Mouse (Mus musculus) forebrain, embryonic 11.5 days (tissue): ENCODE data around the gene Slc26a10. TPM values are rescaled to one million over a fixed set of nuclear protein-coding genes. Genes with fewer than 3 reads are reported as not detected.

ENCODE experiments used
- ATAC-seq: fragments of 200-750 bp; cut with Nextera tagmentation; replicated peaks from 2 replicates; pipeline ENCODE4 v1.8.0; 2017; ENCODE audit warnings: moderate TSS enrichment; ENCODE audit not compliant: low FRiP score
- DNase-seq: peaks from one replicate; pipeline ENCODE4 v3.0.0-alpha.2; 2017; ENCODE audit warnings: low spot score
- H3K27ac ChIP-seq: fragments of 300-500 bp; sonication (generic); 2 replicates; pipeline ENCODE4 v1.5.1; 2014; ENCODE audit warnings: low read depth, low read length
- H3K27me3 ChIP-seq: fragments of 300-500 bp; sonication (generic); 2 replicates; pipeline ENCODE4 v1.6.1; 2014; ENCODE audit warnings: mild to moderate bottlenecking, low read length, mixed read lengths; ENCODE audit not compliant: control insufficient read depth, insufficient read depth
- H3K36me3 ChIP-seq: fragments of 300-500 bp; sonication (generic); 2 replicates; pipeline ENCODE4 v1.6.1; 2014; ENCODE audit warnings: mild to moderate bottlenecking, low read length, moderate library complexity, mixed read lengths; ENCODE audit not compliant: control insufficient read depth, insufficient read depth
- H3K4me1 ChIP-seq: fragments of 300-500 bp; sonication (generic); replicated peaks from 2 replicates; pipeline ENCODE4 v1.6.1; 2014; ENCODE audit warnings: low read length, mixed read lengths; ENCODE audit not compliant: control insufficient read depth, insufficient read depth
- H3K4me2 ChIP-seq: fragments of 300-500 bp; sonication (generic); 2 replicates; pipeline ENCODE4 v1.6.1; 2014; ENCODE audit warnings: low read depth, mild to moderate bottlenecking, low read length, moderate library complexity, mixed read lengths; ENCODE audit not compliant: severe bottlenecking
- H3K4me3 ChIP-seq: fragments of 300-500 bp; sonication (generic); 2 replicates; pipeline ENCODE4 v1.5.1; 2014; ENCODE audit warnings: low read depth, low read length
- H3K9ac ChIP-seq: fragments of 300-500 bp; sonication (generic); 2 replicates; pipeline ENCODE4 v1.6.1; 2014; ENCODE audit warnings: low read length
- H3K9me3 ChIP-seq: fragments of 300-500 bp; sonication (generic); 2 replicates; pipeline ENCODE4 v1.6.1; 2016; ENCODE audit warnings: low read length, mixed read lengths; ENCODE audit not compliant: control insufficient read depth
- WGBS: fragments of 180-500 bp; shearing (Covaris S2); extraction: QIAGEN DNeasy Blood & Tissue Kit; methylation state at CpG from one replicate; pipeline ENCODE4 v1.1.7; 2014; 5-methylcytosine and 5-hydroxymethylcytosine counted together
- polyA plus RNA-seq: library from polyadenylated mRNA; unstranded; fragments of >200 nt; fragmentation: Nextera tagmentation; extraction: Ambion mirVana; gene quantifications from 2 replicates; pipeline ENCODE4 v1.2.1, GENCODE M21; 2014

Gene Slc26a10
- polyA plus RNA-seq, 1 experiment from 2014 or later: 1.1 TPM

DNA sequence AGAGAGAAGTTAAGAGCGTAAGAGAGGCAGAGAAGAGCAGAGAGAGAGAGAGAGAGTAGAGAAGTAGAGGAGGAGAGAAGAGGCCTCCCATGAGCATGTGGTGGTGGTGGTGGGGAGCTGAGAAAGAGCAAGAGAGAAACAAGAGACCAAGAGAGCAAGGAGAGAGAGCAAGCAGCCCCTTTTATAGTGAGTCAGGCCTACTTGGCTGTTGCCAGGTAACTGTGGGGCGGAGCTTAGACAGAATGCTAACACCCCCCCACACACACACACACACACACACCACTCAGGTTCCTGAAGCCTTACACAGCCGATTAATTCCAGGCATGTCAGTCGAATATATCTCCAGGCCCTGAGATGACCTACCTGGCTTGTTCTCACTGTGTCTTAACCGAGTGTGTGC lies 35.1 kb downstream of the Slc26a10 start:
- Histone ChIP-seq H3K9me3 (no peaks in the 10 kb centered on the region), H3K27ac (no peak overlapping the region), H3K4me3 (no peak overlapping the region), H3K4me1 (no peaks in the 10 kb centered on the region), H3K9ac (no peak overlapping the region), H3K36me3 (no peaks in the 10 kb centered on the region), H3K27me3 (no peaks in the 10 kb centered on the region), H3K4me2 (no peak overlapping the region)
- DNase-seq (no peak), ATAC-seq (no peak)
- 81% methylated on average over 5 of the region's 5 CpGs for WGBS

DNA sequence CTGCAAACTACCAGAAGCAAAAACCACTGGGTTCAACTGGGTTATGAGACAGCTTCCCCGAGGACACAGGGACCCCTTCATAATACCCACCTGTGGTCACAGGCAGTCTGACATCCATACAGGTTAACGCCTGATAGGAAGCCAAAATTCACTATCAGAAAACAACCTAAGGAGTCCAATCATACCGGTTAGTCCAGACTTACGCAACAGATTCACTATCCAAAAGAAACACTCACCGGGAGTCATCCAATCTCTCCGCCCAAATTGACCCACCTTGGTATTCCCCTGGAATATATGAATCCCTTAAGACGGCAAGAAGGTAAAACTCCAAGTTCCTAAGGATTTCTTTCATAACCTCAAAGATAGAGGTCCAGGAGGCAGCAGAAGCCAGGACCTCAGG lies 35.9 kb downstream of the Slc26a10 start:
- ATAC-seq: no peak
- no peaks in the 10 kb centered on the region for H3K9me3 ChIP-seq
- no peak overlapping the region for H3K4me2 ChIP-seq
- no peak overlapping the region for H3K27ac ChIP-seq
- no peaks in the 10 kb centered on the region for H3K27me3 ChIP-seq
- H3K9ac ChIP-seq: no peak overlapping the region
- DNase-seq: no peak
- H3K4me1 ChIP-seq: no peaks in the 10 kb centered on the region
- H3K4me3 ChIP-seq: no peak overlapping the region
- H3K36me3 ChIP-seq: no peaks in the 10 kb centered on the region
- 93% methylated on average over 7 of the region's 7 CpGs for WGBS

DNA sequence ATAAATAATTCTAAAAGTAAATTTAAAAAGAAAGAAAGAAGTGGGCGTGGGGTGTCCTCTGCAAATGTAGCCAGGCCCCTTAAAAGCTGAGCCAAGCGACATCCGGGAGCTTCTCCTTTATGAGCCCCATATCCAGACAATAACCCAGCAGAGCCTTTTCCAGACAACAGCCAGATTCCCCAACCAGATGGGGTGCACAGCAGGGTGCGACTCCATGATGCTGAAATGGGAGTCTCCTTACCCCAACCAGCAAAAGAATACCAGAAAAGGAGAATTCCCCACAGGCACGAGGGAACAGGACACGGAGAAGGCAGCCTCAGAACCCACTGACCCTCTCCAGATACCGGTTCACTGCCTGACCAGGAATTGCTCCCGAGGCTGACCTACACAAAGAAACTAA lies 37.2 kb downstream of the Slc26a10 start:
- Histone ChIP-seq H3K27me3 (no peaks in the 10 kb centered on the region), H3K9me3 (no peaks in the 10 kb centered on the region), H3K36me3 (no peaks in the 10 kb centered on the region), H3K4me2 (no peak overlapping the region), H3K4me3 (no peak overlapping the region), H3K4me1 (no peaks in the 10 kb centered on the region), H3K27ac (no peak overlapping the region), H3K9ac (no peak overlapping the region)
- 91% methylated on average over 8 of the region's 8 CpGs for WGBS
- ATAC-seq (no peak), DNase-seq (no peak)

DNA sequence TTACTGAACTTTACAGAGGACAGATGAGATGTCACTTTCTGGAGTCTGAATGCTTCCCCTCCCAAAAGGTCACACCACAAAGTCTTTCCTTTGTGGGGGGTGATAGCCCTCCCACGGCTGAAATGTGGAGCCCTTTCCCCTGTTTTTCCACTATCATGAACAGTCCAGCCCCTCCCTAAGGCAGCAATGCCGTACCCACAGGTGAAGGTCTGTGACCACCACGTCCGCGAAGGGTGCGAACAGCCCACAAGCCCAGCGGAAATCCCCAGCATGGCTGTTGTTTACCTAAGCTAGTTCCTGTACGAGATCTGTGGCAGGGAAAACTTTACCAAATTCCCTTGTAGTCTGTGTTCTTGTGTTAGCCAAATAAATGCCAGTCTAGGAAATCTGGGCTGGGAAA lies 38.9 kb downstream of the Slc26a10 start:
- no peak for ATAC-seq
- Histone ChIP-seq H3K27ac (no peak overlapping the region), H3K4me3 (no peak overlapping the region), H3K9ac (no peak overlapping the region), H3K9me3 (no peaks in the 10 kb centered on the region), H3K36me3 (no peaks in the 10 kb centered on the region), H3K4me2 (no peak overlapping the region), H3K27me3 (no peaks in the 10 kb centered on the region), H3K4me1 (no peaks in the 10 kb centered on the region)
- 89% methylated on average over 8 of the region's 8 CpGs for WGBS
- no peak for DNase-seq

DNA sequence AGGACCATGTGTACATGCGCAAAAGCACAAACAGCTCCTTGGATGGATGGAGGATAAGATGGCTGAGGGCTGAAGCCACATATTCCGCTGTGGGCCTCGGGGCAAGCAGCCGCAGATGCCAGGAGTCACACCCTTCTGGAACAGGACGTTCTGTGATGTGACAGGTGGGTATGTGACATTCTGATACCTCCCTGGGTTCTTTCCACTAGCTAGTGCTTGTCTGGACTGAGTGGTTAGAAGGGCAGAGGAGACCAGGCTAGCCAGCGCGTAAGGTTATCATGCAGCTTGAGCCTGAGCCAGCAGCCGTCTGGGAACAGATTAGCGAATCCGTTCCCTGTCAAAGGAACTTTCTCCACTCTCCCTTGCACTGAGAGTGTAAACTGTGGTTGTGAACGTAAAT lies 39.5 kb downstream of the Slc26a10 start:
- no peak for DNase-seq
- Histone ChIP-seq H3K36me3 (no peaks in the 10 kb centered on the region), H3K27me3 (no peaks in the 10 kb centered on the region), H3K4me2 (no peak overlapping the region), H3K27ac (no peak overlapping the region), H3K4me1 (no peaks in the 10 kb centered on the region), H3K9ac (no peak overlapping the region), H3K9me3 (no peaks in the 10 kb centered on the region), H3K4me3 (no peak overlapping the region)
- 90% methylated on average over 11 of the region's 11 CpGs for WGBS
- ATAC-seq: no peak

DNA sequence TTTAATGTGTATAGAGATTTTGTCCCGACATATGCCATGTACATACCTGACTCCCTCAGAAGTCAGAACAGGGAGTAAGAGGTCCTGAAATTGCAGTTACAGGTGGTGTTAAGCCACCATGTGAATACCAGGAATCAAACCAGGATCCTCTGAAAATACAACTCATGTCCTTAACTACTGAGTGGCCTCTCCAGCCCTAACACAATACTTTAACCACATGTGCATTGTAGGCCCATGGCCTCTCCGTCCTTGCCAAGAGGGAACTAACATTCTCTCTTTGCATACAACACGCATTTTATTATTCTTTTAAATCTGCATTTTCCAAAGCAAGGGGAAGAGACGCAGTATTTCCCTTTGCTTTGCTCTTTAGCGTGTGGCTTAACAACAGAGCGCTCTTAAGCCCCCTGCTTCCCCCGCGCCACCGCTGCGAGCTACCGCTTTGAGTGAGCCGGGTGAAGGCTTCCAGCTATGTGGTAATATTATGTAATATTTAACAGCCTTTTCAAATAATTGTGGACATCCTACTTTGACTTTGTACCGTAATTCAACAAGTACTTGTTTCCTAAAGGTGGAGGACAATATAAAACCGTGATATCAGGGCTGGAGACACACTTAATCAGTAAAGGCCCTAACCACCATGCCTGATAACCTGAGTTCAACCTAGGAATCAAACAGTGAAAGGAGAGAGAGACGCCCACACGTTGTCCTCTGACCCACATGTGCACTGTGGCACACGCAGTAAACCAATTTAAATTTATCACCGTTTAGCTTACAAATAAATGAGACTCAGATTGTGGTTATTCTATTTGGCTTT lies 41.9 kb downstream of the Slc26a10 start:
- Histone ChIP-seq H3K4me1 (no peaks in the 10 kb centered on the region), H3K36me3 (no peaks in the 10 kb centered on the region), H3K4me3 (no peak overlapping the region), H3K27ac (no peak overlapping the region), H3K4me2 (no peak overlapping the region), H3K9me3 (no peaks in the 10 kb centered on the region), H3K9ac (no peak overlapping the region), H3K27me3 (no peaks in the 10 kb centered on the region)
- no peak for ATAC-seq
- 94% methylated on average over 18 of the region's 18 CpGs for WGBS
- no peak for DNase-seq

DNA sequence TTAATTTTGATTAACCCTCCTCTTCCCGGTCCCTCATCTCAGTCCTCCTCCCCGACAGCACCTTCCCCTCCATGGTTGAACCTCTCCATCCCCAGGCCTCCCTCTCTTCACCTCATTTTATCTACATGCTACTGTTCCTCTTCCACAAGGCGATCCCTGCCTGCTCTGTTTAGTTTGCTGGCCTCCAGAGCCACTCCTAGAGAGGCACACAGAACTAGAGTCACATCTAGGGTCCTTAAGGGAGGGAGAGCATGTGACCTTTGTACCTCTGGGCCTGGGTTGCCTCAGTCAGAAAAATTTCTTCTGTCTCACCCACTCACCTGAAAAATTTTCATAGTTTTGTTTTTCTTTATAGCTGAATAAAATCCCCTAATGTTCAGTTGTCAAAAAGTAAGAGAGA lies 42.5 kb downstream of the Slc26a10 start:
- 85% methylated on average over 3 of the region's 3 CpGs for WGBS
- Histone ChIP-seq H3K9ac (no peak overlapping the region), H3K27ac (no peak overlapping the region), H3K4me3 (no peak overlapping the region), H3K4me1 (no peaks in the 10 kb centered on the region), H3K4me2 (no peak overlapping the region), H3K9me3 (no peaks in the 10 kb centered on the region), H3K36me3 (no peaks in the 10 kb centered on the region), H3K27me3 (no peaks in the 10 kb centered on the region)
- ATAC-seq: no peak
- DNase-seq: no peak

DNA sequence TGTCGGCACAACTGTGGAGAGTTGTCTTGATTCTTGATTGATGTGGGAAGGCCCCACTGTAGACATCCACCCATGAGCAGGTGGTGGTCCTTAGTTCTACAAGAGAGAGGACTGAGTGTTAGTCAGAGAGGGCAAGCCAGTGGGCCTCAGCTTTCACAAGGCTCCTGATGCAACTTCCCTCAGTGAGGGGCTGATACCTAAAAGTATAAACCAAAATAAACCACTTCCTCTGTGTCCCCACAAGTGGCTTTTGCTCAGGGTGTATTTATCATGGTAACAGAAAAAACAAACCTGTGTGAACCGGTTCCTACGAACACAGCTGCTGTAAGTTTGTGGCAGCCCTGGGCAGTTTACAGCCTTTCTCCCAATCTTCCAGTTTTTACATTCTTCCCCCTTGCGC lies 43.9 kb downstream of the Slc26a10 start:
- H3K4me2 ChIP-seq: no peak overlapping the region
- no peak for ATAC-seq
- no peak for DNase-seq
- H3K27ac ChIP-seq: no peak overlapping the region
- H3K27me3 ChIP-seq: no peaks in the 10 kb centered on the region
- 93% methylated on average over 4 of the region's 4 CpGs for WGBS
- H3K36me3 ChIP-seq: no peaks in the 10 kb centered on the region
- no peaks in the 10 kb centered on the region for H3K9me3 ChIP-seq
- no peak overlapping the region for H3K4me3 ChIP-seq
- no peak overlapping the region for H3K9ac ChIP-seq
- H3K4me1 ChIP-seq: no peaks in the 10 kb centered on the region

DNA sequence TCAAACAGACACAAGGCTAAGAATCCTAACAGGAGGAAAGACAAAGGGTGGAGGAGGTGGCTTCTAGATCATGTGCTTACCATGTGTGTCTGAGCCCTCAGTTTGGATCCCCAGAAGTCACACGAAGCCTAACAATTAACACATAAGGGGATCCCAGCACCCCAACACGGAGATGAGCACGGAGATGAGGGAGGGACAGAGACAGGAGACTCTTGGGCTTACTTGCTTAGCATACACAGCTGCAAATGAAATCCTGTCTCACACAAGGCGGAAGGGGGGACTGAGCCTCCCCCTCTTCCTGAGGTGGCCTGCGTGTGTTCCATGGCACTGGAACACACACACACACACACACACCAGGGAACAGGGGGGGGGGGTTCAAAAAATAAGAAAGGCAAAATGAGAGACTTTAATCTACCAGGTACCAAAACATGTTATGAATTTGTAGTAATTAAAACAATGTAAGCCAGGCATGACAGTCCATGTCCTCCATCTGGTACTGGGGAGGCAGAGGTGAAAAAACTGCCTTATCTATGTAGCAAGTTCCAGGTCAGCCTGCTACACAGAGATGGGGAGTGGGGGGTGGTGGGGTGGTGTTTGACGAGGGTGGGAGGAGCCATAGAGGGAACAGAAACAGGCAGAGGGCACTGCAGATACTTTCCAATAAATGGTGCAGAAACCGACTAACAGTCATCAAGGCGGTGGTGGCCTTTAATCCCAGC lies 45.2 kb downstream of the Slc26a10 start:
- Histone ChIP-seq H3K4me1 (no peaks in the 10 kb centered on the region), H3K27me3 (no peaks in the 10 kb centered on the region), H3K9ac (no peak overlapping the region; the same call in 1 of the 2 replicates), H3K27ac (no peak overlapping the region), H3K9me3 (no peaks in the 10 kb centered on the region), H3K36me3 (no peaks in the 10 kb centered on the region), H3K4me2 (no peak overlapping the region), H3K4me3 (no peak overlapping the region)
- 64% methylated on average over 8 of the region's 8 CpGs for WGBS
- DNase-seq: no peak
- no peak for ATAC-seq
